Mouse (Mus musculus) testis, adult 2 months (tissue): ENCODE measurements around the gene Mybbp1a. TPM values are rescaled to one million over a fixed set of nuclear protein-coding genes. Genes with fewer than 3 reads are reported as not detected.

ENCODE experiments used
- H3K27ac ChIP-seq: fragments of 200-500 bp; 2 replicates; pipeline ENCODE4 v1.5.1; 2012; ENCODE audit warnings: low read depth, low read length; ENCODE audit not compliant: control insufficient read depth, insufficient read depth
- H3K27me3 ChIP-seq: fragments of 200-500 bp; 2 replicates; pipeline ENCODE4 v1.6.1; 2012; ENCODE audit warnings: mild to moderate bottlenecking, low read length, moderate library complexity; ENCODE audit not compliant: control insufficient read depth, insufficient read depth
- H3K36me3 ChIP-seq: fragments of 200-500 bp; 2 replicates; pipeline ENCODE4 v1.6.1; 2012; ENCODE audit warnings: mild to moderate bottlenecking, low read length; ENCODE audit not compliant: control insufficient read depth, insufficient read depth
- H3K4me1 ChIP-seq: fragments of 200-500 bp; 2 replicates; pipeline ENCODE4 v1.6.1; 2012; ENCODE audit warnings: low read length; ENCODE audit not compliant: control insufficient read depth, insufficient read depth
- H3K4me3 ChIP-seq: fragments of 200-500 bp; 2 replicates; pipeline ENCODE4 v1.5.1; 2012; ENCODE audit warnings: low read depth, mild to moderate bottlenecking, low read length, moderate library complexity, mixed read lengths; ENCODE audit not compliant: control insufficient read depth
- CTCF ChIP-seq: fragments of 200-500 bp; IDR thresholded peaks from 2 replicates; pipeline ENCODE4 v1.5.1; 2012; ENCODE audit warnings: low read depth, mild to moderate bottlenecking, inconsistent platforms, low read length, moderate library complexity; ENCODE audit not compliant: control insufficient read depth, insufficient read depth, insufficient replicate concordance
- POLR2A ChIP-seq: fragments of 200-500 bp; IDR thresholded peaks from 2 replicates; pipeline ENCODE4 v1.6.1; 2012; ENCODE audit warnings: low read depth, mild to moderate bottlenecking, inconsistent platforms, low read length, moderate library complexity; ENCODE audit not compliant: control insufficient read depth
- polyA plus RNA-seq: library from polyadenylated mRNA; depleted of rRNA; stranded (reverse); fragments of >200 nt; gene quantifications from 2 replicates; pipeline ENCODE4 v1.2.3, GENCODE M21; 2012; rRNA removed

Mybbp1a gene
- polyA plus RNA-seq, 1 experiment, result 13.6 TPM

- no peak overlapping the region for H3K27ac ChIP-seq
- TF ChIP-seq CTCF, result no peak
- no peak for TF ChIP-seq POLR2A
- no peaks in the 10 kb centered on the region for H3K36me3 ChIP-seq
- H3K27me3 ChIP-seq, result no peaks in the 10 kb centered on the region
- no peak overlapping the region for H3K4me3 ChIP-seq
- no peaks in the 10 kb centered on the region for H3K4me1 ChIP-seq
These were observed 59.0 kb downstream of the Mybbp1a start for GRCm38 (mm10) chr11:72500139-72500538.

Other genes starting within 250 kb of the Mybbp1a start
- gene Gm43951, start 234.5 kb upstream of the Mybbp1a start, polyA plus RNA-seq, result 0.78 and 1.1 TPM in 2 replicates
- gene 4933427D14Rik, start 233.9 kb upstream of the Mybbp1a start, polyA plus RNA-seq, result 19.1 and 33.1 TPM in 2 replicates
- gene Txndc17, start 233.8 kb upstream of the Mybbp1a start, polyA plus RNA-seq, result 15.8 and 17.5 TPM in 2 replicates
- gene Med31, start 225.8 kb upstream of the Mybbp1a start, polyA plus RNA-seq, result 21.5 and 23.5 TPM in 2 replicates
- gene Slc13a5, start 174.1 kb upstream of the Mybbp1a start, polyA plus RNA-seq, result 34.1 and 37.6 TPM in 2 replicates
- gene Xaf1, start 139.7 kb upstream of the Mybbp1a start, polyA plus RNA-seq, result 1.4 and 2.3 TPM in 2 replicates
- gene Fbxo39, start 126.9 kb upstream of the Mybbp1a start, polyA plus RNA-seq, result 108 and 112 TPM in 2 replicates
- gene Tekt1, start 78.9 kb upstream of the Mybbp1a start, polyA plus RNA-seq, result 184 and 205 TPM in 2 replicates
- 2.1 and 2.5 TPM in 2 replicates for gene Smtnl2, start 29.6 kb upstream of the Mybbp1a start, polyA plus RNA-seq
- gene Ggt6, start 5.8 kb upstream of the Mybbp1a start, polyA plus RNA-seq, result 0.10 TPM in 2 replicates
- 11.4 and 12.1 TPM in 2 replicates for gene Spns2, start 48.5 kb downstream of the Mybbp1a start, polyA plus RNA-seq
- 1.6 and 1.7 TPM in 2 replicates for gene Spns3, start 109.2 kb downstream of the Mybbp1a start, polyA plus RNA-seq
- gene Ube2g1, start 165.9 kb downstream of the Mybbp1a start, polyA plus RNA-seq, result 3.9 and 4.1 TPM in 2 replicates
- gene Ankfy1, start 248.7 kb downstream of the Mybbp1a start, polyA plus RNA-seq, result 7.5 and 7.7 TPM in 2 replicates